Mouse (Mus musculus) E14TG2a.4 (cell line): ENCODE data around the gene Atp10a.

Source experiments
- CTCF ChIP-seq: conservative IDR thresholded peaks from 2 replicates; pipeline ENCODE4 v1.5.1; 2014; ENCODE audit warnings: low read length
- NANOG ChIP-seq: IDR thresholded peaks from 2 replicates; pipeline ENCODE4 v1.6.1; 2014; ENCODE audit warnings: borderline replicate concordance, low read length, mixed read lengths
- POU5F1 ChIP-seq: IDR thresholded peaks from 2 replicates; pipeline ENCODE4 v1.6.1; 2014; ENCODE audit warnings: low read length, borderline replicate concordance

- TF ChIP-seq CTCF (no peak), NANOG (no peak), POU5F1 (no peak)
These were observed 34.3 kb downstream of the Atp10a start for GRCm38 (mm10) chr7:58690069-58690923.
